Mouse (Mus musculus) neural tube, embryonic 15.5 days (tissue): Measurements from ENCODE around the gene Armc2. TPM values are rescaled to one million over a fixed set of nuclear protein-coding genes. Genes with fewer than 3 reads are reported as not detected.

Experiments used
- ATAC-seq: fragments of 200-750 bp; cut with Nextera tagmentation; 2 replicates; pipeline ENCODE4 v1.8.0; 2017; ENCODE audit warnings: mild to moderate bottlenecking, moderate TSS enrichment, moderate library complexity; ENCODE audit not compliant: low FRiP score
- H3K27ac ChIP-seq: fragments of 300-500 bp; sonication (generic); replicated peaks from 2 replicates; pipeline ENCODE4 v1.5.1; 2015; ENCODE audit warnings: mild to moderate bottlenecking, inconsistent platforms
- H3K27me3 ChIP-seq: fragments of 300-500 bp; sonication (generic); replicated peaks from 2 replicates; pipeline ENCODE4 v1.6.1; 2015; ENCODE audit warnings: inconsistent platforms
- H3K36me3 ChIP-seq: fragments of 300-500 bp; sonication (generic); 2 replicates; pipeline ENCODE4 v1.6.1; 2015; ENCODE audit warnings: inconsistent platforms
- H3K4me1 ChIP-seq: fragments of 300-500 bp; sonication (generic); 2 replicates; pipeline ENCODE4 v1.6.1; 2015; ENCODE audit warnings: inconsistent platforms
- H3K4me2 ChIP-seq: fragments of 300-500 bp; sonication (generic); 2 replicates; pipeline ENCODE4 v1.6.1; 2015; ENCODE audit warnings: inconsistent platforms, mild to moderate bottlenecking, moderate library complexity
- H3K4me3 ChIP-seq: fragments of 300-500 bp; sonication (generic); replicated peaks from 2 replicates; pipeline ENCODE4 v1.5.1; 2015; ENCODE audit warnings: mild to moderate bottlenecking, inconsistent platforms
- H3K9ac ChIP-seq: fragments of 300-500 bp; sonication (generic); replicated peaks from 2 replicates; pipeline ENCODE4 v1.6.1; 2015; ENCODE audit warnings: mild to moderate bottlenecking, inconsistent platforms
- H3K9me3 ChIP-seq: fragments of 300-500 bp; sonication (generic); replicated peaks from 2 replicates; pipeline ENCODE4 v1.6.1; 2016; ENCODE audit warnings: inconsistent platforms
- WGBS: fragments of 180-500 bp; shearing (Covaris S2); methylation state at CpG from one replicate; pipeline ENCODE4 v1.1.7; 2015; ENCODE audit warnings: mixed read lengths; 5-methylcytosine and 5-hydroxymethylcytosine counted together
- polyA plus RNA-seq: library from polyadenylated mRNA; unstranded; fragments of >200 nt; fragmentation: Nextera tagmentation; extraction: Ambion mirVana; gene quantifications from 2 replicates; pipeline ENCODE4 v1.2.1, GENCODE M21; 2015

Gene Armc2
- polyA plus RNA-seq, 1 experiment from 2014 or later = 10.2 TPM

DNA sequence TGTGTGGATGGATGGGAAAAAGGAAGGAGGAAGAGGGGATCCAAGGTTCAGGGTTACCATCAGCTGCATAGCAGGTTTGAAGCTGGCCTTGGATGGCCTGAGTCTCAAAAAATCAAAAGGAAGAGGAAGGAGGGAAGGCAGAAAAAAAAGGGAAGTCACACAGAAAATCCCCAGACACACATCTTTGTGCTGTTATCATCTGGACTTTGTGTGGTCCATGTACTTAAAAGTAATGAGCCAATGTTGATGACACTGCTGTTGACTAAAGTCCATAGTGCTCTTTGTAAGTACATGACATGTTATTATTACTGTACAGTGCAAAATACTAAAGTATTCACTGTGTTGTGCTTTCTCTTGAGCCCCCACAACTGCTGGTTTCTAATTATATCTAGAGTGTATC lies 121.8 kb downstream of the Armc2 start:
- no peak for ATAC-seq
- Histone ChIP-seq H3K27ac (no peak overlapping the region), H3K4me1 (peaks cover 13% of the 10 kb centered on the region; the same call in 1 of the 2 replicates), H3K4me3 (no peak overlapping the region), H3K9ac (no peak overlapping the region), H3K4me2 (no peak overlapping the region), H3K36me3 (peaks cover 19% of the 10 kb centered on the region), H3K9me3 (no peaks in the 10 kb centered on the region), H3K27me3 (no peaks in the 10 kb centered on the region)

DNA sequence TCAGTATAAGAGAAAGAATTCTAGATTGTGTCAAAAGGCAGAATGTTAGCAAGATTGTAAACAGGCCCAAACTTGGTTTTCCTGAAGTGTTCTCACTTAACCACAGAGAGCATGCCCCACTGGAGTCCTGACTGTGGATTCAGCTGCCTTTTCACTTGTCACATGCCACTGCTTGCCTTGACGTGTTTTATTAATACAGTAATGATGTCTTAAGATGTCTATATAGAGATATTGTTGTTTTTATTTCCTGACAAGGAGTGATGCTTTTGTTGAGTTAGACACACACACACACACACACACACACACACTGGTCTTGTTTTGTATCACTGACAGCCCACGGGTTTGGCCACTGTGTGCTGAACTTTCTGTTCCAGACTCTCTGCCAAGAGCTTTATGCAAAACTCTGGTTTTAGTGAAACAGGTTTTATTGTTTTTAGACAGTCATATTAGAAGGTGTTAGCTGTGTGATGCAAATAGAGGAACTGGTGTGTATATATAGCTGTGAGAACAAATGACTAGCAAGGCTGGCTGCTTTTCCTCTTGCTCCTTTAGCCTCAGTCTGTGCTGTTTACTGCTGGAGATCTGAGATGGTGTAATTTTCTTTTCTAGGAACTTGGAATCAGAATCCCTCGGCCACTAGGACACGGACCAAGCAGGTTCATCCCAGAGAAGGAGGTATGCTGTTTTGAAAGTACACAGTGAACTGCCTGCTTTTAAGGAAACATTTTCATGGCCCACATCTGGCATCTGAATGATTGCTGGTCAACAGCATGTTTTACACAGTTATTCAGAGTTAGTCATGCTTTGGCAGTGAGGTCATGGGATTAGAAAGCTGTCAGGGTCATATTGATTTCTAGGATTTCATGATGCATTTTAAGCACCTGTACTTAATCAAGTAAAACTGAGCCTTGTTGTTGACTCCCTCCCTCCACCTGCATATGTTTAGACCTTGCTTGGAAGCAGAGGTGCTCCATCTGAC lies 124.5 kb downstream of the Armc2 start:
- Histone ChIP-seq H3K4me2 (no peak overlapping the region), H3K9me3 (no peaks in the 10 kb centered on the region), H3K4me1 (peaks cover 22% of the 10 kb centered on the region), H3K4me3 (no peak overlapping the region), H3K27ac (no peak overlapping the region; the same call in 1 of the 2 replicates), H3K27me3 (no peaks in the 10 kb centered on the region), H3K9ac (no peak overlapping the region), H3K36me3 (peaks cover 13% of the 10 kb centered on the region)
- ATAC-seq = no peak
- 57% methylated on average over 4 of the region's 4 CpGs for WGBS

DNA sequence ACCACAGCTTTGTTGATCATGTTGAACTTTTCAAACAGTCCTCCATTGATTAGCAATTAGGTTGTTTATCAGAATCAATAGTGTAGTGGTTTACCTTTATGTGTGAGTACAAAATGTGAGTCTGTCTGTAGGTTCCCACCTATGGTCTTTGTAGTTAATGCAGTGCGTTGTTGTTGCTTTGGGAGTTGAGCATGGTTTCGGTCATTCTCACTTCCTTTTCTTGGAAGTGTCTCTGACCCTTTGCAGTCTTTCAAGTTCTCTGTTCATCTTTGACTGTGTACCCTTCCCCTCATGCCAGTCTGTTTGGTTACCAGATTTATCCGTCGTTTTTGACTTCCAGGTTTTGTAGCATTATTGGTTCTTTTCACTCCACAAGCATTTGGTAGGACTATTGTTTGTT lies 126.9 kb downstream of the Armc2 start:
- Histone ChIP-seq H3K27me3 (no peaks in the 10 kb centered on the region), H3K27ac (no peak overlapping the region), H3K4me3 (no peak overlapping the region), H3K9ac (no peak overlapping the region), H3K4me1 (peaks cover 34% of the 10 kb centered on the region), H3K9me3 (no peaks in the 10 kb centered on the region), H3K4me2 (no peak overlapping the region), H3K36me3 (peaks cover 2% of the 10 kb centered on the region; the same call in 1 of the 2 replicates)
- 91% methylated on average over 4 of the region's 4 CpGs for WGBS
- no peak for ATAC-seq

DNA sequence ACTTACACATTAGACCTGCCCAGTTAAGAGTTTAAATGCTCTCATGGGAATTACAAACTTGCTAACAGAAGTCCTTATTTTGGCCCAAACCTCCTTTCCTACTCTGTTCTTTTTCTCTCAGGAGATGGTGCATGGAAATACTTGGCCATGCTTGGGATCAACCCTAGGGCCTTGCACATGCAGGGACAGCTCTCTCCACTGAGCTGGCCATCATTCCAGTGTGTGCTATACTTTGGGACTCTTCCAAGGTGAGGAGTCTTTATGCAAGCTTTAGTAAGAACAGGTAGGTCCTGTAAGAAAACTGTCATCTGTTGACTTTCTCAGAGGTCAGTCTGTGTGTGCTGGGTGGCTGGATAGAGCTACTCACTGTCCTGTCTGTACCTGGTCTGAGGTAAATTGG lies 127.7 kb downstream of the Armc2 start:
- Histone ChIP-seq H3K9ac (no peak overlapping the region), H3K4me1 (peaks cover 34% of the 10 kb centered on the region), H3K9me3 (no peaks in the 10 kb centered on the region), H3K4me3 (no peak overlapping the region), H3K4me2 (no peak overlapping the region), H3K36me3 (no peaks in the 10 kb centered on the region), H3K27me3 (no peaks in the 10 kb centered on the region), H3K27ac (no peak overlapping the region)
- no peak for ATAC-seq

DNA sequence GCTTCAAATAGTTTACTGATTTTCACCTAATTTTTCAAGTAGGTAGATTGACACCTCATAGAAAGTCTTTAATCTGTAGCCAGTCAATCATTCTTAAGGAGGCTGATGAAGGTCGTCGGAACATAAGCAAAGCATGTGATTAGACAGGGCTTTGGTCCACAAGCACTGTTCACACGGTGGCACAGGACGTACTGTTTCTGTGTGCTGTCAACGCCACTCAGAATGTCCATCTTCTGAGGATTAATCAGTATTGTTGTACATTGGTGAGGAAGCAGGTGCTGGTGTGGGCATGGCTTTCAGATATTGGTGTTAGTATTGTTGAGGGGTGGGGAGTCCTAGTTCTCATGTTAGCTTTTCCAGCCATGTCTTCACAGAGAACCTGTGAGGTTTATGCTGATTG lies 128.7 kb downstream of the Armc2 start:
- 83% methylated on average over 5 of the region's 5 CpGs for WGBS
- no peak overlapping the region for H3K4me3 ChIP-seq
- ATAC-seq = no peak
- H3K4me2 ChIP-seq = no peak overlapping the region
- peaks cover 34% of the 10 kb centered on the region for H3K4me1 ChIP-seq
- no peak overlapping the region for H3K27ac ChIP-seq
- no peaks in the 10 kb centered on the region for H3K27me3 ChIP-seq
- H3K9me3 ChIP-seq = no peaks in the 10 kb centered on the region
- no peaks in the 10 kb centered on the region for H3K36me3 ChIP-seq
- no peak overlapping the region for H3K9ac ChIP-seq

DNA sequence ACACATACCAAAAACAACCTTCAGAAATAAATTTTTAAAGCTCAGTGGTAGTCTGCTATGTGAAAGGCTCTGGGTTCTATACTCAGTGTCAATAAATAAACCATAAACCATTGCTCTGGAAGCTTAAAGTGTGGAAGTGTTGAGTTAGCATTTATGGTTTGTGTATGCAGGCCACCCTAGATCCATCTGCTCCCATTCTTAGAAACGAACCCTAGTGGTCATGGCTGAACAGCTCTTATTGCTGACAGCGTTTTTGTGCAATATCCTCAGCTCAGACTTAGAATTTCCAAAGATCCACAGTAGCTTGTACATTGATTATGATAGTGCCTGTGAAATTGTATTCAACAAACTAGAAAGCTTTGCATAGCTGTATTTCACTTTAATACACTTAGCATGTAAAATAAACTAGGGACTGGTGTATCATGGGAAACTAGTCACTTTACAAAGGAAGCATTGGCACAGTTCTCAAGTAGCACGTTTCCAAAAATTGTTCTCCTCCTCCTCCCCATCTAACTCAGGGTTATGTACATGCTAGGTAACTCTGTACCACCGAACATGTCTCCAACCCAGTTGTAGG lies 129.8 kb downstream of the Armc2 start:
- Histone ChIP-seq H3K36me3 (no peaks in the 10 kb centered on the region), H3K4me2 (peak overlapping the region; percentile 71), H3K9ac (no peak overlapping the region), H3K9me3 (no peaks in the 10 kb centered on the region), H3K27ac (peak overlapping the region; percentile 97; the same call in 1 of the 2 replicates), H3K27me3 (no peaks in the 10 kb centered on the region), H3K4me1 (peaks cover 26% of the 10 kb centered on the region), H3K4me3 (peak overlapping the region; percentile 84)
- 41% methylated on average over 4 of the region's 4 CpGs for WGBS
- ATAC-seq = no peak

DNA sequence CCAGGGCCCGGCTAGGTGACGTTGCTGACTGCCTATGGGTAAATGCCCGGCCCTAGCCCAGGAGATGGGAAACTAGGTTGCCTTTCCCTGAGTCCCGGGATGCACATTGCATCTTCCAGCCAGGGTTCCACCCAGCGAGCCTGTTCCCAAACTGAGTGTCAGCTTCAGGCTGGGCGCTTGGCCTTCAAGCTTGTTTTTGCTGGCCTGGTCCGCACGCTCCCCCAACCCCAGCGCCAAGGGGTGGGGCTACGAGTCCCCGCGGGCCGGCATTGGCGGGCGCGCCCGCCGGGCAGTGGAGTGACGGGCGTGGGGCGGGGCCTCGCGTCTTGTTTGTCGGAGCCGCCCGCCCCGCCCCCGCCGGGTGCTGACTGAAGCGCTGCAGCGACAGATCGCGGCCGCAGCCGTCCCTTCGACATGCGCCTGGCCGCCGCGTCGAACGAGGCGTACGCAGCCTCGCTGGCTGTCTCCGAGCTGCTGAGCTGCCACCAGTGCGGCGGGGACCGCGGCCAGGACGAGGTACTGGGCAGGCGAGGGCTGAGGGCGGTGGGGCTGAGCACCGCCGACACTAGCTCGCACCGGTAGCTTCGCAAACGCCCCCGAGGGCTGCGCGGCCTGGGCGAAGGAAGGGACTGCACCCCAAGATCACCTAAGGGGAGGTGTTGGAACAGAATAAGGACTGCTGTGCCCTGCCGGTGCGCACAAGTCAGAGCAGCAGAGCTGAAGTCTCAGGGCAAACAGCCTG lies 131.0 kb downstream of the Armc2 start:
- whole genome bisulfite sequencing = under 1% methylated on average over 65 of the region's 65 CpGs
- no peaks in the 10 kb centered on the region for H3K27me3 ChIP-seq
- peaks cover 21% of the 10 kb centered on the region for H3K4me1 ChIP-seq
- no peaks in the 10 kb centered on the region for H3K36me3 ChIP-seq
- H3K4me3 ChIP-seq = peak overlapping the region; percentile 84
- H3K9ac ChIP-seq = peak overlapping the region; percentile 88
- ATAC-seq = peak; percentile 98
- peak overlapping the region; percentile 71 for H3K4me2 ChIP-seq
- no peaks in the 10 kb centered on the region for H3K9me3 ChIP-seq
- peak overlapping the region; percentile 97 for H3K27ac ChIP-seq

DNA sequence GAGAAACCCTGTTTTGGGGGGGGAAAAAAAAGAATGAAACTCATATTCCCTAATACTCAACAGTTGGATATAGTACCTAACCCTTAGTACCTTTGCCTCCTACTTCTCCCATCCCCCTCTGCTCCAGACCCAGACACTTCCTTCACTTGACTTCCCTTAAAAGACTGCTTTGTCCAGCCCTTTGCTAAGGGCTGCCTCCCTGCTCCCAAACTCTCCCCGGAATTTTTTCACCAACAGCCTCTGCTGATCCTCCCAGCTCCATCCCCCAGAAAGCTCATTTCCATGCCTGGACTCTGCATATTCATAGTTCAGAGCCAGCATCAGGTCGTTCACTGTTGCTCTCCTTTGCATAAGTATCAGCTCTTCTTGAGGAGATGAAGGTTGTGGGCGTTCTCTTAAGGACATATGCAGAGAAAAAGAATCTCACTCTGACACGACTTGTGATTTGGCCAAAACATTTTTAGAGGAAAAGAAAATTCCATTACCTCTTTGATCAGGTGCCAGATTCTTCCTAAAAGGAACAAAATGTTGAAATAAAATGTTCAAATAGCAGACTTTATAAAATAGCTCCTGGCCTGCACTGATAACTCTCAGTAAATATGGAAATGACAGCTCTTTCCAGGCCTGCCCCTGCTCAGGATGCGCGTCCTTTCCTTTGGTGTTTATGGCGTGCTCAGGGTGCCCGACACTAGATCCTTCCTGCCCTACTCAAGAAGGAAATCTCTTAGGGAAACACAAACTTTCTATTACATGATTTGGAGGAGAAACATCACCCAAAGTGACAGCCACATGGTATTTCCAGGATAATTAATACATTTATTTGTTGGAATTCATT lies 134.3 kb downstream of the Armc2 start:
- Histone ChIP-seq H3K4me1 (peaks cover 22% of the 10 kb centered on the region), H3K4me3 (no peak overlapping the region), H3K9me3 (no peaks in the 10 kb centered on the region), H3K27ac (no peak overlapping the region; the same call in 1 of the 2 replicates), H3K27me3 (no peaks in the 10 kb centered on the region), H3K4me2 (no peak overlapping the region), H3K9ac (no peak overlapping the region), H3K36me3 (no peaks in the 10 kb centered on the region)
- 61% methylated on average over 8 of the region's 8 CpGs for WGBS
- no peak for ATAC-seq

DNA sequence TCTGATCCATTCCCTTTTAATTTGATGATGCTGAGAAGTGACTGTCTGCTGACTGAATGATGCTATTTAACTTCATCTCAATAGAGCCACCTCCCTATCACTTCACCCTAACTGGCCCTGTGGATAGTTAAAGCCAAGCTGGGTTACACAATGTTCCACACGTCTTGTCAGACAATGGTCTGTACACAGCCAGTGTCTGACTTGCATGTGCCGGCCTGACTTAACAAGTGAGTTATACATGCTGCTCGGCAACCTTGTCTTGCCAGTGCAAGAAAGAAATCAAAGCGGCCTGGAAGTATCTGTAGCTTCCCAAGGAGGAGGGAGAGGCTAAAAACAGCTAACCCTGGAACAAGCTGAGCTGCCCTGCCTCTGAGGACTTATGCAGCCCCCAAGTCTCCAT lies 136.8 kb downstream of the Armc2 start:
- no peaks in the 10 kb centered on the region for H3K36me3 ChIP-seq
- ATAC-seq = no peak
- H3K4me1 ChIP-seq = peaks cover 7% of the 10 kb centered on the region; the same call in 1 of the 2 replicates
- H3K27ac ChIP-seq = no peak overlapping the region
- 14% methylated on average over 4 of the region's 4 CpGs for WGBS
- H3K27me3 ChIP-seq = no peaks in the 10 kb centered on the region
- H3K4me3 ChIP-seq = no peak overlapping the region
- H3K9ac ChIP-seq = no peak overlapping the region
- no peaks in the 10 kb centered on the region for H3K9me3 ChIP-seq
- no peak overlapping the region for H3K4me2 ChIP-seq

DNA sequence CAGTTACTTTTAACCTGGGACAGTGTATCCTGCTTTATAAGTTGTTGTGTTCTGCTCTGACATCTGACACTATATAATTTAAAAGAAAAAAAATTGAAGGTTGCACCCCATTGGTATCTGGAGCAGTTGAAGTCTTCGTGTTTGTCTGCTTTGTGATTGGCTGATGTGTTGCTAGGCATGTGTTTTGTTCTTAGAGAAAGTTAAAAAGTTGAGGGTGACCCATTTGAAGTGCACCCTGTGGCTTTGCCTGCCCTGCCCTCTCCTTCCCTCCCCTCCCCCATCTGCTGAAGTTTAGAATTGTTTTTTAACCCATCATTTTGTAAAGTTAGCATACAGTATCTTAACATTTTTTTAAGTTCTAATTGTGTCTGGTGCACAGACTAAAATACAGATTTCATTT lies 137.5 kb downstream of the Armc2 start:
- no peak overlapping the region for H3K4me2 ChIP-seq
- no peaks in the 10 kb centered on the region for H3K36me3 ChIP-seq
- no peaks in the 10 kb centered on the region for H3K9me3 ChIP-seq
- H3K27ac ChIP-seq = no peak overlapping the region
- no peak for ATAC-seq
- WGBS = 15% methylated on average over 1 of the region's 1 CpGs
- no peak overlapping the region for H3K9ac ChIP-seq
- H3K27me3 ChIP-seq = no peaks in the 10 kb centered on the region
- H3K4me1 ChIP-seq = peaks cover 7% of the 10 kb centered on the region; the same call in 1 of the 2 replicates
- no peak overlapping the region for H3K4me3 ChIP-seq

DNA sequence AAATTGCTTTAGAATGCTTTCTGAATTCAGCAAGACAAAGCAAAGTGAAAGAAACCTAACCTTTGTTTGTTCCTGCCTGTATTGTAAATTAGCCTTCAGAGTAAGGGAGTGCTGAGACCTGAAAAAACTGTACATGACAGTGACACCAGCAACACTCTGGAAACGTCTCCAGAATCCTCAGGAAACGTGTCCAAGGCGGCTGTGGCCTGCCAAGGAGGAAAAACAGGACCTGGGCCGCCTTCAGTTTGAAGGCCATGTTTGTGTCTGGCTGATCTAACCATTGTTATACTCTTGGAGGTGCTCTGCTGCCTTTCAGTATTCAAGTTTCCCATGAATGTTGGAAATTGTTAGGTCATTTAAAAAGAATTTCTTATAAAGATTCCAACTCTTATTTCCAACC lies 138.0 kb downstream of the Armc2 start:
- Histone ChIP-seq H3K4me3 (no peak overlapping the region), H3K27me3 (no peaks in the 10 kb centered on the region), H3K4me1 (peaks cover 7% of the 10 kb centered on the region; the same call in 1 of the 2 replicates), H3K9me3 (no peaks in the 10 kb centered on the region), H3K36me3 (no peaks in the 10 kb centered on the region), H3K27ac (no peak overlapping the region), H3K9ac (no peak overlapping the region), H3K4me2 (no peak overlapping the region)
- no peak for ATAC-seq
- 54% methylated on average over 4 of the region's 4 CpGs for WGBS
